2 mouse cellular contexts compared by ENCODE assay signal in genomic region chr15:79411363-79412065, GRCm38 (mm10).
TF ChIP-seq lines count a peak whose summit lies in the region.

No protein-coding gene starts in this region.

TF ChIP-seq in CH12.LX, 34 proteins besides CTCF, POLR2A, EP300 and RAD21:
- TF ChIP-seq SMC3 (IDR thresholded peaks at IDR 0.05; ENCODE audit: low read depth, low read length) (peak; percentile 69), ZC3H11A (IDR thresholded peaks at IDR 0.05; ENCODE audit: low read depth, low read length) (no peak), CHD2 (IDR thresholded peaks at IDR 0.05; ENCODE audit: low read length) (no peak), USF1 (IDR thresholded peaks at IDR 0.05; ENCODE audit: low read depth, low read length) (no peak), TCF12 (IDR thresholded peaks at IDR 0.05; ENCODE audit: low read depth, low read length) (no peak)

TF ChIP-seq in MEL, 35 proteins besides CTCF, POLR2A, EP300 and RAD21:
- TF ChIP-seq SMC3 (IDR thresholded peaks at IDR 0.05; ENCODE audit: low read depth, low read length) (peak; percentile 50), CHD1 (IDR thresholded peaks at IDR 0.05; ENCODE audit: low read depth, low read length) (no peak), NRF1 (IDR thresholded peaks at IDR 0.05; ENCODE audit: insufficient read depth, low read depth, low read length, poor library complexity, severe bottlenecking) (no peak), ZMIZ1 (IDR thresholded peaks at IDR 0.05; ENCODE audit: low read depth, low read length) (no peak), ZC3H11A (IDR thresholded peaks at IDR 0.05; ENCODE audit: low read depth, low read length) (peak; percentile 54)
